Mouse (Mus musculus): ENCODE data around the gene Scarf1.

DNA sequence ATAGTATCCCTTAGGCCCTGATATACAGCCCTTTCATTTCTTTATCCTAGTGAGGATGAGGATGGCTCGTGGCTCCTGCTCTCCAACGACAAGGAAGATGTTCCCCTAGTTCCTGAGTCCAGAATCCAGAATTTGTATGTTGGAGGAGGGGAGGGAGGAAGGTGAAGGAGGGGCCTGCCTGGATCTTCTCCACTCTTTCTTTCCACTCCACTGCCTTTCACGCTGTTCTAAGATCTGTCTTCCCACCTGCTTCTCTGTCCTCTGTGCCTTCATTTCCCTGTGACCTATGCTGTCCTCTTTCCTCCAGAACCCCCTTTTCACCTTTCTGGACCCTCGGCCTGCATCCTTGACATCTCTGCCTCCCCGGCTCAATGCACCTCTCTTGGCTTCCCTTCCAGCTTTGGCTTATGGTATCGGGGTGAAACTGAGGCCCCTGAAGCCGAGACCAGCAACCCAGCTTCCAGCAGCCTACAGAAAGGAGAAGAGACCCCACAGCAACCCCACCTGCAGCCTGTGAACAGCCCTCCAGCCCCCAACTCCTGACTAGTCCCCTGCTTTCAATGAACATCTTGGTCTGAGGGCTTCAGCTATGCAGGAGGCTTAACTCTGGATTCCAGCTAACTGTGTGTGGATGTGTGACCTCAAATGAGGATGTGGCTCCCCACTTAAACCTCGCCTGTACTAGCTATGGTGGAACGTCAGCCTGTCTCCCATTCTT is 880 bp upstream of the Scarf1 start:
- TF ChIP-seq CTCF (IDR thresholded peaks at IDR 0.05; ENCODE audit: low read depth) (no peak), EP300 (IDR thresholded peaks at IDR 0.05; ENCODE audit: low read depth) (no peak)

All from heart, postnatal 0 days (tissue).